Mouse (Mus musculus) kidney, postnatal 36 days (tissue): ENCODE measurements around the gene Cks1b.

Experiments
- DNase-seq, 2 experiments: peaks; one replicate each; pipeline ENCODE4 v3.0.0; 2021 to 2022; ENCODE audit warnings: mixed read lengths in 2 of 2

Cks1b gene

DNA sequence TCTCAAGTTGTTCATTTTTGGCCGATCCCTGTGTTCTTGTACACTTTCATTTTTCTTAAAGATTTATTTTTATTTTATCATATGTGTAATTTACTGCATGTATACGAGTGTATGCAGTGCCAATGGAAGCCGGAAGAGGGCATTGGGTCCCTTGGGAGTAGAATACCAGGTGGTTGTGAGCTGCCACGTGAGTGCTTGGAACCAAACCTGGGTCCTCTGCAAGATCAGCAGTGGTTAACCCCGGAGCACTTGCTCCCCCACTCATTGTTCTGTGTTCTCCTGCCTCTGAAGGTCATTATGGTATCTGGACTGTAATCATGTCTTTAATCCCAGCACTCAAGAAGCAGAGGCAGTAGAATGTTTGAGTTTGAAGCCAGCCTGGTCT is 7.0 kb upstream of the Cks1b start:
- no peak for DNase-seq

DNA sequence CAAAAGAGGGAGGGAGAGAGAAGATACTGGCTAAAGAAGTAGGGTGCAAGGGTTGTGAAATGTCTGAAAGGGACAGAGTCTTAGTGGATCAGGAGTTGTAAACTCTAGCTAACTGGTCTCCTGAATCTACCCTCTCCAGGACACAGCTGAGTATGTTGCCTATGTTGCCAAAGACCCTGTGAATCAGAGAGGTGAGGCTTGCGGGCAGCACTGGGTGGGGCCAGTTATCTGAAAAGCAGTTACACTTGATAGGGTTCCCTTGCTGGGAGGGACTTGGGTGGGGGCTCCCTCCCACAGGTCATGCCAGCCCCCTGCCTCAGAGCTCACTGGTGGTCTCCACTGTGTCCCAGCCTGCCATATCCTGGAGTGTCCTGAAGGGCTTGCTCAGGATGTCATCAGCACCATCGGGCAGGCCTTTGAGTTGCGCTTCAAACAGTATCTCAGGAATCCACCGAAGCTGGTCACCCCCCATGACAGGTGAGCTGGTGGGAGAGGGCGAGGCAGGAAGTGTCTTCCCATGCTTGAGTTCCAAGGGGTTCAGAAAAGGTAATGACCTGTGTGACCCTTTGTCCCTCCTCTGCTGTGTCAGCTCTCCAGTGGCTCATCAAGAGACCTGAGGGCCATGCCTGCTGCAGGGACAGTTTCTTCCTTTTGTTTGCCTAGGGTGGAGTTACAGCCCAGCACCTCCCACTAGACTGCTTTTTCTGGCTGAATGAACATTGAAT is 6.4 kb upstream of the Cks1b start:
- no peak for DNase-seq

DNA sequence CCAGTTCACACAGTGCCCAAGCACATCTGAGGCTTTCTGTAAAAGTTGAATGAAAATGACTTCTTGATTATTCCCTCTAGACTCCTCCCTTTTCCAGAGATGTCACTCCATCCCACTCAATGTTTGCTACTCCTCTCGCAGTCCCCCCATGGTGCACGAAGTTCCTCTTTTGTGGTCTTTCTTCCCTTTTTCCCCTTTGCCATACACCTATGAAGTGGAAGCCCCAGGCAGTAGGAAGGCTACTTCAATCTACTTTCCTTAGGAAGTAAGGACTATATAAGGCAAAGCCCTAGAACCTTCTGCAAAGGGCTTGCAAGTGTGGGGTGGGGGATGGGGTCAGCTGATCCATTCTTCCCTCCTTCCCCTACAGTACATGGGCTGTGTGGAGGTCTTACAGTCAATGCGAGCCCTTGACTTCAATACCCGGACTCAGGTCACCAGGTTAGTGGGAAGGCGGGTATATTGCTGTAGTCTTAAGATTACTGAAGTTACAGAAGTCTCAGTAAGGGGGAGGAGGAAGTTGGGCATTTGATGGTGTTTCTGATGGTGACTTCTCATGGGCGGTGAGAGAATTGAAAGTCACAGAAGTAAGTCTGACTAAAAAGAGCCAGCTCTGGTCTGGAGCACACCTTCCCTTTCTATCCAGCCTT is 4.5 kb upstream of the Cks1b start:
- no peak for DNase-seq

DNA sequence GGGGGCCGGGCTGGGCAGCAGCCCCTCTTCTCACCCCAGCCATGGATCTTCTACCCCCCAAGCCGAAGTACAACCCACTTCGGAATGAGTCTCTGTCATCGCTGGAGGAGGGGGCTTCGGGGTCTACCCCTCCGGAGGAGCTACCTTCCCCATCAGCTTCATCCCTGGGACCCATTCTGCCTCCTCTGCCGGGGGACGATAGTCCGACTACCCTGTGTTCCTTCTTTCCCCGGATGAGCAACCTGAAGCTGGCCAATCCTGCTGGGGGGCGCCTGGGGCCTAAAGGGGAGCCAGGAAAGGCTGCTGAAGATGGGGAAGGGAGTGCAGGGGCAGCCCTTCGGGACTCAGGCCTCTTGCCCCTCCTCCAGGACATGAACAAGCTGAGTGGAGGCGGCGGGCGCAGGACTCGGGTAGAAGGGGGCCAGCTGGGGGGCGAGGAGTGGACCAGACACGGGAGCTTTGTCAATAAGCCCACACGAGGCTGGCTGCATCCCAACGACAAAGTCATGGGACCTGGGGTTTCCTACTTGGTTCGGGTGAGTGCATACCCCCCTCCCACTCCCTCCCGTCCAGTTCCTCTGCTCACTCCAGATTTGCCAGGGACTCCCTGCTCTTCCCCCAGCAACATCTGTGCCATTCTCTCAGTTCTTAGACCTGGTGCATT is 3.8 kb upstream of the Cks1b start:
- DNase-seq, result peak in 1 of 2 experiments; percentile 26

DNA sequence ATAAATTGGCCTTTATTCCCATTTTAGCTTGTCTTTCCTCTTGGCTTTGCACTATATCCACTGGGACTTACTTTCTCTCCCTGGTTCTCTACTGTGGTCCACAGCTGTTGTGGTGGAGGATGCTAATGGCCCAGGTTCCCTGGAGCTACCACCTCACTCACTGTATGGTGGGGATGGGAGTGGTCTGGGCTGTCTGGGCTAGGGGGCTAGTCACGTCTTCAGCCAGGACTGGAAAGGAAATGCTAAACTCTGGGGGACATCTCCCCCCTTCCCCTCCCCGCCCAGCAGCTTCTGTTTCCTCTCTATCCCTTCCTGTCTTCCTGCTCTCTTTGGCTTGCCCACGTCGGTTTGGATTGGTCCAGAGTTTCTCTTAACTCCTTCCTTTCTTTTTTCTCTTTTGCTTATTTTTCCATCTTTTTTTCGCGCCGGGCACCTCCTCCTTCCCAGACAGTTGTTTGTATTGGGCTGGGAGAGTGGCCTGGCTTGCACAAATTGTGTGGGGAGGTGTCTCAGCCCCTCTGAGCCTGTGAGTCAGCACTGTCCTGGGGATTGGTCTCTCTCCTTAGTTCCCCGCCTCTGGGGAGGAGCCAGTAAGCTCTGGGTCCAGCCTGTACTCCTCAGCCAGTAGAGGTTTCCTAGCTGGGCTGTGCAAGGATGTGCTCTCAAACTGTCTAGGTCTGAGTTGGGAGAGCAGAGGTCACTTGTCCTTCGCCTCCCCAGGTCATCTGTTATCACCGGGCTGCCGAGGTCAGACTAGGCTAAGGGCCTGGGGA is 3.0 kb upstream of the Cks1b start:
- peak; percentile 78 to 85 for DNase-seq

DNA sequence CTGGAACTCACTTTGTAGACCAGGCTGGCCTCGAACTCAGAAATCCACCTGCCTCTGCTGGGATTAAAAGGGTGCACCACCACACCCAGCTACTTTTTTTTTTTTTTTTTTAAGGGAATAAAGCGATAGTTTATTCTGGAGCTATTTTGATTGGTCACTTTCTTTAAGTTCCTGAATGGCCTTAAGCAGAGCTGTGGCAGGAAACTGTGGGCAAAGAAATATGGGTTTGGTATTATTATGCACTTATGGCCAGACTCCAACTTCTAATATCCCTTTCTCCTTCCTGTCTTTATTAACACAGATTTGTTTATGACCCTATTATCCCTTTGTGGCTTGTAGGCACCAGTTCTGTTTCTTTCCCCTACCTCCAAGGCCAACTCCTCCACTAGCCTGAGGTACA is 2.2 kb upstream of the Cks1b start:
- no peak for DNase-seq

DNA sequence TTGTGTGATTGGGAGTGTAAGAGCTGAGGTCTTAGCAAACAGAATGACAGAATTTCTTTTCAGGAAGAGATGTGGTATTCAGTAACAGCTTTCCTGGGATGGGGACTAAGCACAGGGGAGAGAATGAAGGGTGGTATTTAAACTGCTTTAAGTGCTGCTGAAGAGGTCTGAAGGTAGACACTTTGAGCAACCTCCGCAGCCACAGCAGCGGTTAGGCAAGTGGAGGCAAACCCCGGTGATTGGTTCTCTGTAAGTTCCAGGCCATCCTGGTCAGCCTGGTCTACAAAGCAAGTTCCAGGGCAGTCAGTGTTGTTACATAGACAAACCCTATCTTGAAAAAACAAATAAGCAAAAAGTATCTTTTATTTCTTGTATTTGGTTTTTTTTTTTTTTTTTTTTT is 1.8 kb upstream of the Cks1b start:
- DNase-seq, result no peak

DNA sequence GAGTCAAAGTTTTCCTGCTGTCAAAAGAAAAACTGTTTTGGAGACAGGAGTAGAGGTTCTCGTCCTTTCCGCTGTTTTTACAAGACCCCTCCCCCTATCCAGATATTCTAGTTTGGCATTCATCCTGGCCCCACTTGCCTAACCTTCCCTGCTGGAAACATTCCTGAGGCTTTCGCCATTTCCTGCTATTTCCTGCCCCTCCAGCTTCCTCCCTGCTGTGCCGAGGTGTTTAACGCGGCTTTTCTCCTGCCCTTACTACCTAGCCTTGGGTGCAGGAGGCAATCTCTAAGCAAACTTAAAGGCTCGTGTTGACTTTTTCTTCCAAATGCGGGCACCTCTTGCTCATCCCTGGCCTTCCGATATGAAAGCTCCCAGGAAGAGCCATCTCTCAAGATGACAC is 1.4 kb upstream of the Cks1b start:
- DNase-seq, result peak; percentile 70 to 80

DNA sequence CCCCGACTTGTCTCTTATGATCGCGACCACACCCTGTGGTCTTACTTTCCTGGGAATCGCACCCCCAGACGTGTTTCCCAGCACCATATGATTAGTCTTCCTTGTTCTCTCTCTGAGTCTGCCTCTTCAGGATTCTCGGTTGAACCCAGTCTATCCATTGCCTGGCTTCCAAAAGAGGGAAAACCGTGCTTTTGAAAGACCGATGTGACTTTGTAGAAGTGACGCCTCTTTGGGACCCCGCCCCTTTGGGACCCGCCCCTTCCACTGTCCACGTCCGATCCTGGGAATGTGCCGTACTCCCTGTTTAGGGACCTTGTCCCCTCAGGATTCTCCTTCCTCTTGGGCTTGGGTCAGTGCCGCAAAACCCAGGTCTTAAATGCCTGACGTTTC is 673 bp upstream of the Cks1b start:
- DNase-seq, result peak; percentile 91 to 93

DNA sequence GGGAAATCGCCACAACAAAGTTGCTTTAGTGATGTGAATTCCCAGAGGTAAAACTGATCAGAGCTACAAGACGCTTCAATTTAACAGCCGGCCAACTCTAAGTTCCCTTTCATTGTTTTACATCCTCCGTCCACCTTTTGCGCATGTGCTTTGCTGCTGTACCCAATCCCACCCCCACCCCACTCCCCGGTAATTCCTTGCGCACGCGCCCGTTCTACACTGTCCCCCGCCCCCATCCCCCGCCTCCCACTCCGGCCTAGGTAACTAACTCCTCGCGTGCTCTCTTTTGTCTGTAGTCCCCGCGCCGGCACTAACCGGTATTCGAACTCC is 378 bp downstream of the Cks1b start:
- no peak for DNase-seq

DNA sequence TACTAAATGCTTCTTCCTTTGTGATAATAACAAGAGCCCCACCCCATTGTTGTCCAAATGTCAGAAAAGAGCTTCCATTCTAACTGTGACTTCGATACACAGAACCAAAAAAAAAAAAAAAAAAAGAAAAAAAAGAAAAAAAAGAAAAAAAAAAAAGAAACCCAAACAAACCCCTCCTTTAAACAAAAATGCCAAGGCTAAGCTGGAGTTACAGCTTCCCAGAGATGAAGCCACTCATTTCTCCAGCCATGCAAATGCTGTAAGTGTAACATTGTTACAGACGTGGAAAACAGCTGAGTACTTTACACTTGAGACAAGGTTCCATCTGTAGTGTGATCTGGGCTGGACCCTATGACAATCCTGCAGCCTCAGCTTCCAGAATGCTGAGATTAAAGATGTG is 1.1 kb downstream of the Cks1b start:
- DNase-seq, result no peak

DNA sequence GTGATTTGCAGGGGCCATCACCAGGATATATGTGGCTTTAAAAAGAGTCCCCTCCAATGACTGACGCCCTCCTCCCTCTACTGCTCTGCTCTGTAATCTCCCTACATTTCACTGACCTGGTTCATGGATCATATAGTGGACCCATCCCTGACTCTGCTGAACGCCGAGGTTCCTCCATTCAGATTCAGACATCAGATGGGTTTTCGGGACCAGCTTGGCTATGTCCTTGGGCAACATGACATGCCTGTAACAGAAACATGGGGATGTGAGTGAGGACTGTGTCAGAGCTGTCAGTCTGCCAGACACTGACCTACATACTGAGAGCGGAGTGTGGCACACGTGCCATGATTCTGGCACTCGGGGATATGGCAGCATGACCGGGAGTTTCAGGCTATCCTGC is 2.0 kb downstream of the Cks1b start:
- no peak for DNase-seq

DNA sequence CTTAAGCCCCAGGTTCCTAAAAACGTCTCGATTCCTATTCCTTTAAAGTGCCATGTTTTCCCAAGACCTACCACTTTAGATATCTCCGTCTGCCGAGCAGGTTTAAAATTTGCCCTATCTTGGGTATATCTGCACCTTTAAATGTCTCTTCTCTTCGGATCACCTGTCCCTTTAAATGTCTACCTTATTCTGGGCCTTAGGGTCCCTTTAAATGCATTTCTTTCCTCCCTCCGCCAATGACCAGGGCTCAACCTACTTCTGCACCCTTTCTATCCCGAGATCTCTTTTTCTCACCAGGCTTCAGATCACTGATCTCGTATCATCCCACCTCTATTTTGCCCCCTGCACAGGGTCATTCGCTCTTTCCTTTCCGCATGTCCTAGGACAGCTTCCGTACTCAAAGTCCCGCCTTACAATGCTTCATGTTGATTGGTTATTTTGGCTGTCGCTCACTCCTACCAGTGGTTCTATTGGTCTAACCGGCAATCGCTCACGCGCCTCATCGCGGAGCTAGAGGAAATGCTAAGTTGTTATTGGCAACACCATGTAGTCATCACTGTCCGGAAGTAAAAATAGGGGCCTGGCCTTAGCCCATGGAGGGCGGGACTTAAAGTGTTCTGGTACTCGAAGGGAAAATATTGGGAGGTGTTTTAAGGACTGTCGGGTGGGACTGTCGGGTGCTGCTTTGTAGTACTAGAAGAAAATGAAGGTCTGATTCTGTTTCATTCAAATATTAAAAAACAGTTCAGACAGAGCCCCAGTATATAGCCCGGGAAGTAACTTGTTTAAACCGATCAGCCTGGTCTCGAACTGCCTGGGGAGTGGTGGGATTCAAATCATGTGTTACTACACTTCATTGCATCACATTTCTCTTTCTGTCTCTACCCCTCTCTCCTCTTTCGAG is 6.4 kb downstream of the Cks1b start, which contains the start of gene Flad1:
Gene Flad1, minus strand, starts transcription at position 381 of the 904 bp plus-strand sequence.
- peak; percentile 96 to 99 for DNase-seq

DNA sequence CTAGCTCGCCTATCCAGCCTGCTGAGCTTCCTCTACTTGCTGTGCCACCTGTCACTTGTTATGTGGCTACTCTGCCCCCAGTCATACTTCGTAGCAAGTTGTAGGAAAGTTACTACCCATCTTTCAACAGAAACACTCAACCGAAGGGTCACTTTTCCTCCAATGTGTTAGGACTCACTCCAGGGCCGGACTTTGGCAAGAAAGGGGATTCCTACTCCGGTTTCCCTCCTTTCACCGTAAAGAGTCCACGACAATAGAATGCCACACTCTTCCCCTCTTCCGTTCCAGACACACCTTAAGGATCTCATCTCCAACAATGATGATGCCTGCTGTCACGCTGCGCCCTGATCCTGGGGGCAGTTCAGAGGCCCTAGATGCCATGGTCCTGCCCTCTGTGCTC is 7.3 kb downstream of the Cks1b start:
- DNase-seq, result no peak

DNA sequence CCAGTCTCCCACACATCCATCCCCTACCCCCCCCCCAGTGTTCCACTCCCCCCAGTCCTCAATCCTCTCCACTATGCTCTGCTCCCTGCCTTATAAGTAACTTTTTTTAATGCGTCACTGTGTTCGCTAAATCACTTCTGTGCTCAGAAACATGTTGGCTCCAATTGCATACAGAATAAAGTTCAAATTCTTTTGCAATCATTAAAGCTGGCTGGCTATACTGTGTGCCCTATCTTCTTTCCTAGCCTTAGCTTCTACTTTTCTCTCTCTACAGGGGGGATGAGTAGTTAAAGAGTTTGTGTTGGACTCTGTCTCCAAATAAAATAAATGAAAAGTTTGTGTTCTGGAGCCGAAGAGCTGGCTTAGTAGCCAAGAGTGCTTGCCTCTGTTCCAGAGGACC is 8.5 kb downstream of the Cks1b start:
- no peak for DNase-seq

DNA sequence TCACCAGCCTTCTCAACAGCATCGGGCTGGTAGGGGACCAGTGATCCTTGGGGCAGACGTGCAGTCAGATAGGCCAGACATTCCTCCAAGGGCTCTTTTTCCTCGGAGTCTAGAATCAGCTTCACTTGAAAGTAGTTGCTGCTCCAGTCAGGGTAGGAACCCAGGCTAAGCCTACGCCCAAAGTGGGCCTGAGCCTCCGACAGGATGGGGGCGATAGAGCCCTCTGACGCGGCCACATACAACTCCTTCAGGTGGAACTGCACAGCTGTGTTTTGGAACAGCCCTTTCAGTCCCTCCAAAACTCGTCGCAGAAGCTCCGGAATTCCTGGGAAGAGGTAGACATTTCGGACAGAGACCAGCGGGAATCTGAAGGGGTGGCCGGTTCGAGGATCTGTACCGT is 9.7 kb downstream of the Cks1b start:
- DNase-seq, result no peak

DNA sequence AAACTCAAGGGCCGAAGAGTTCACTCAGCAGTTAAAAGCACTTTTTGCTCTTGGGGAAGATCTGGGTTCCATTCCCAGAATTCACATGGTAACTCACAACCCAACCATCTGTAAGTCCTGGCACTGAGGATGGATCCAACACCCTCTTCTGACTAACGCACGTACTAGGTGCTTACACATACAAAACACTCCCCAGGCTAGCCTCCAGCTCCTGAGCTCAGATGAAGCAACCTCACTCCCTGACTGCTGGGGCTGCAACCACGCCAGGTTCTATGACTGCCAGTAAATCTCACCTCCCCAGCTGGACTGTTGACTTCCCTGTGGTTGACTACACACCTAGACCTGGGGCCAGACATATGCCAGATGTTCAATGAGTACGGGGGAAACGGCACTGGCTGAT is 11.3 kb downstream of the Cks1b start:
- no peak for DNase-seq

DNA sequence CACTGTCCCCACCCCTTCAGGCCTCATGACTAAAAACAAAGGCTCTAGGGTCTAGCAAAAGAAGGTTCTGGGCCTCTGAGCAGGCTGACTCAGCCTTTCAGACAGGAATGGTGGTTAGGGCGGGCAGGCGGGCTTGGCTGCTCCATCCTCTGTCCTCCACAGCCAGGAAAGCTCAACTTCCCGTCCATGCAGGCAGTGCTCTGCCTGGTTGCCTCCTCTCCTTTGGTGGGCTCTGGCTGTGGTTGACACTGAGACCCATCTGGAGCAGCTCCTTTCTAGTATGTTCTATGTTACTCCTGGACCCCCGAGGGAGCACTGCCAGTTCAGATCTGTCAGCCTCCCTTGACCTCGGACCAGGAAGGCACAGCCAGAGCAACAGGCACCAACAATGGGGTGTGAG is 15.5 kb downstream of the Cks1b start, which contains the start of gene Lenep:
Gene Lenep, minus strand, starts transcription at position 101 of the 400 bp plus-strand sequence.
- no peak for DNase-seq

DNA sequence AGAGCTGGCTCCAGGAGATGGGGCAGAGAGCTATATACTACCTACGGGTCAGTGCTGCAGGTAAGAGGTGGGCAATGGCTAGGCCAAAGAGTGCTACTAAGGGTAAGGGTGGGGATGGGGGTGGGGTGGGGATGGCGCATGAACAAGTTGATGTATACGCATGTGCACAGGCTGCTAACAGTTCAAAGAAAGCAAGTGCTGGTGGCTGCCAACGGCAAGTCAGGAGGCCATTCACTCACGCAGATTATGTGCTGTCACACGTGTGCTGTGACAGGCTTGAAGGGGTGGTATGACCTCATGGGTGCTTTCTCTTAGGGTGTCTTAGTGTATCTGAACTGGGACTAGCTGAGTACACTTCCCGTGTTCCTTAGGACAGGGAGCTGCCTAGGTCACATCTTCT is 16.9 kb downstream of the Cks1b start:
- no peak for DNase-seq

DNA sequence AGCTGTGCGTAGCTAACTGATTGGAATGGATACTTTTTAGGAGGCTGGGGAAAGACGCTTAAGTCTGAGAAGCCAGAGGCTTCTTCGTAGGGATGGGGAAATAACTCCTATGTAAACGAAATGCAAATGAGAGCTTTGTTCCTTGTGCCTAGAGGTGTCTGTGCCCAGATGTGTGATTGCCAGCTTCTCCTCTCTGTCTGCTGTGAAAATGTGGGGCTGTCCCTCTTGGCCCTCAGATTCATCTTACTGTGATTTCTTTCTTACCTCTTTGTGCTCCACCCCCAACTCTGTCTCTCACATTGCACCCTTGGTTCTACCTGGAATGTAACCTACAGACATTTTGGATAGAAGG is 21.6 kb downstream of the Cks1b start:
- DNase-seq, result peak in 1 of 2 experiments; percentile 18

DNA sequence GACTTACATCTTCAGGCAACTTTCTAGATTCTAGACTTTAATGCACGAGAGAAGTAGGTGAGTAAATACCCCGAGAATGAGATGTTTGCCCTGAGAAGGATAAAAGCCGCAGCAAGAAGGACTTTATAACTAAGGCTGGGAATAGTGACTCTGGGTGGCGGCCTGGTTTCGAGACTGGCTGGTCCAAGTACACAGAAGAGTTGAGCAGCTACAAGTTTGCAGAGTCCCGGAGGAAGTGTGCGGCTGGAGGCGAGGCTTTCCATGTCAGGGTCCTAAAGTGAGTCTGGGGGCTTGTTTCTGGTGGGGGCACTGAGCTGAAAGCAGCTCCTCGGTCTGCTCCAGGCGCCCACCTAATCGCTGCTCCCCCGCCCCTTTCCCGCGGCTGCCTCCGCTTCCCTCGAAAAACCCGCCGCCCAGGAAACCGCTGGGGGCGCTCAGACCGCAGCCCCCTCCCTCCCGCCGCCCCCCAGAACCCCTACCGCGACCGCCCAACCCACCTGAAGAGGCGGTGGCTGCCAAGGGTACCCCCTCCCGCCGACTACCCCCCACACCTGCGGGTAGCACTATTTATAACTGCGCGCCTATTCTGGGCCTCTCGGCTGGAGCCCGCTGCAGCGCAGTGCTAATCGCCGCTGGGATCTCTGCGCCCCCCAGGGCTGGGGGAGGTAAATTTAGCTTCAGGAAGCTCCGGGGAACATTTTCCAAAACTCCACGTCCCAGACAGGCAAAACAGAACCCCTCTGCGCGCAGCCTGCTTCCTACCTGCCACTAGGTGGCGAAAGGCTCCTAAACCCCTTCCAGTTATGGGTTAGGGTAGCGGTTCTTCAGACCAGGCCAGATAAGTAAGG is 22.2 kb downstream of the Cks1b start:
- peak; percentile 79 to 83 for DNase-seq
